Mouse (Mus musculus) erythroblast, embryonic 14.5 days (primary cell): ENCODE measurements around the gene Gm7247.
"Not testable (repeated sequence)": the region's sequence is repeated elsewhere in the genome, so short reads cannot be mapped to it uniquely, and the experiment has no call there.

Source experiments
- GATA1 ChIP-seq: IDR thresholded peaks from 2 replicates; pipeline ENCODE4 v1.6.1; 2012; ENCODE audit warnings: low read length, inconsistent platforms, mixed read lengths
- TAL1 ChIP-seq: IDR thresholded peaks from 3 replicates; pipeline ENCODE4 v1.6.1; 2012; ENCODE audit warnings: low read length, inconsistent platforms, mixed read lengths

DNA sequence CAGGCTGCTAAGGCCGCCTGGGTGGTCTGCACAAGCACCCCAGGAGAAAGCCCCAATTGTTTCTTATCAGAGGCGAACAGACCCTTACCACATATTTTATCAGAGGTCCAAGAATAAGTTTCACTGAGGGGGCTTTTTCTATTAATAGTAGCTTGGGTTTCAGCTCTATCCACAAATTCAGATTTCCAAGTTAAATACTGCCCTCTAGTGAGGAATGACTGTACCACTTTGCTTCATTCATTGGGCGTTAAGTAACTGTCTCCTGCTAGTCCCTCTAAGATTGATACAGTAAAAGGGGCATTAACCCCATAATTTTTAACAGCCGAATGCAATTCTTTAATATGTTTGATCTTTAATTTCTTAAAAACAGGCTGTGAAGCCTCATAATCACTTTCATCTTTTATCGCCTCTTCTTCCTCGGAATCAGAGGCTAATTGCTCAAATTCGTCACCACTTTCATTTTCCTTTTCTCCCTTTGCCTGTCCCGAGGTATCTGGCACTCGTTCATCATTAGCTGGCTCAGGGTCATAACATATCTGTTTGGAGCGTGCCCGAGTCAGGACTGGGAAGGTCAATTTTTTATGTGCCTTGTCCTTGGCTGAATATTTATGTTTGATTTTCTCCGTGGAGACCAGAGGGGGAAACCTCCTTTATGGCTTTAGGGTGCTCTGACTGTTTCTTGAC is 119.9 kb downstream of the Gm7247 start:
- TF ChIP-seq GATA1, TAL1: not testable (repeated sequence)
